Mouse (Mus musculus) left cerebral cortex, postnatal 10 days (tissue): Measurements from ENCODE around the gene Plcxd3. TPM values are rescaled to one million over a fixed set of nuclear protein-coding genes. Genes with fewer than 3 reads are reported as not detected.

Experiments used
- DNase-seq, 2 experiments: peaks; one replicate each; pipeline ENCODE4 v3.0.0; 2021 to 2022; ENCODE audit warnings: low spot score in 2 of 2, mixed read lengths in 1 of 2; ENCODE audit errors: extremely low spot score in 1 of 2
- intact Hi-C: fragments of 180-260 bp; cut with DNase I; formaldehyde crosslinking; loops from one replicate; pipeline ENCODE4 v1.15.1; 2025
- total RNA-seq, 2 experiments: library from RNA; stranded (reverse); gene quantifications; 2 replicates each; pipeline ENCODE4 v1.2.3; 2021

The Plcxd3 gene
- total RNA-seq, result 10 to 100 TPM; 46.4 to 47.0 TPM

DNA sequence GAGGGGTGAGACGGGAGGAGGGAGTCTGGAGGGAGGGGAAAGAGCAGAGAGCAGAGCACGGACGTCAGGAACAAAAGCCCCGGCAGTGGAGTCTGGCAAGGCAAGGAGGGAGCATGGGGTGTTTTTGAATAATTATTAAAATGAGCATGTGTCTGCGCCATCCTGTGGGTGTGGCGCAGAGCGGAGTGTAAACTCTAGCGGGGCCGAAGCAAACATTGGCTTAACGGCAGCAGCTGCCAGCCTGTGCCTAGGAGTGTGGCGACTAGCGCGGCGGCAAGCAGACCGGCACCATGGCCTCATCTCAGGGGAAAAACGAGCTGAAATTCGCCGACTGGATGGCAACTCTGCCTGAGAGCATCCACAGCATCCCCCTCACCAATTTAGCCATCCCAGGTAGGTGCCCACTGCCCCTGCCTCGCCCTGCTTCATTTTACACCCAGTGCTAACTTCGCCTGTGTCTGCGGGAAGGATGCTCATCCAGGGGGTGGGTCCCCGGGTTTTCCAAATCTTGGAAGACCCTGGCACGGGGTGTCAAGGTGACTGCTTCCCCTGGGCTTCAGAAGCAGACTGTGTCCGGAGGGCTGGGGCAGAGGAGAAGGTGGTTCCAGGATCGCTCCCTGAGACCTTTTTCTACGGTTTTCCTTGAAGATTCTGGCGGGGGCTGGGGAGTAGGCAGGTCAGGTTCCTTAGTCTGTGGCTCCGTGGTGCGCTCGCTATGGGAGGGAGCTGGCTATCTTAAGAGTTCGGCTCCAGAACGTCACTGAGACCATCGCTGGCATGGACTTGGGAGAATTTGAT, at the start of gene Plcxd3:
Gene Plcxd3 (plus strand): TSS at position 69 of the 798 bp plus-strand sequence.
- intact Hi-C loops, result no loop called here
- DNase-seq, result peak; percentile 16 to 25

- intact Hi-C loops, result no loop called here
- DNase-seq, result no peak
Measured at GRCm38 (mm10) chr15:4331867-4332266, 43.4 kb upstream of the Plcxd3 start.

- no peak for DNase-seq
- intact Hi-C loops, result no loop called here
Measured at GRCm38 (mm10) chr15:4341620-4342019, 33.7 kb upstream of the Plcxd3 start.

DNA sequence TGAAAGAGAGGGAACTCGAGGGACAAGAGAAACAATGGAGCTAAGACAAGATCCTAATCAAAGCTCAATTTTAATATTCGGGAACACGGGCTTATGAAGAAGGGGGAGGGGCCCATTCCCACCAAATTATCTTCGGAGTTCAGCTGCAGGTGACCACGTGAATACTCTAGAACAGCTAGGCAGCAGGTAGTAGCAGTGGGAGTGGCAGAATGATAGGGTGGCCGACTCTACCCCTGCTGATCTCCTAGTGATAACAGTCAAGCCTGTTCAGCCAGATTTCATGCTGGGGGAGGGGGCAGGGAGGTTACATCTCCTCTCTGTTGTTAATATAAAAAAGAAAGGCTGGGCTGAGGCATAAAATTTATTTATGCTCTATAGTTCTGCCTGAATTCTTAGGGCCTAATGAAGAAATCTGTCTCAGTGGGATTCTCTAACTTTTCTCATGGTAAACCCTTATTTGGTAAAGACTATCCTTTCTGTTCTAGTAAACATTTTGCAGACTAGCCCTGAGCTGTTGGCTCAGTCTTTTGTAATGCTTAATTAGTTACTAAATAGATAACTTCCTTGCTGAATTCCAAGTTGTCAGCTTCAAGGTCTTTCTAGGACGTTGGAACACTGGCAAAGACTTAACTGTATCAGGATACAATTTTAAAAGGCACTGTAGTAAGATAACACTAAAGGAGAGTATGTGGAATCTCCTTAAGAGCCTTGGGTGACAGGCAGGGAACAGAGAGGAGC, 26.3 kb upstream of the Plcxd3 start:
- DNase-seq, result no peak
- intact Hi-C loops, result no loop called here

- intact Hi-C loops, result no loop called here
- DNase-seq, result no peak
Measured at GRCm38 (mm10) chr15:4356397-4356796, 18.9 kb upstream of the Plcxd3 start.

DNA sequence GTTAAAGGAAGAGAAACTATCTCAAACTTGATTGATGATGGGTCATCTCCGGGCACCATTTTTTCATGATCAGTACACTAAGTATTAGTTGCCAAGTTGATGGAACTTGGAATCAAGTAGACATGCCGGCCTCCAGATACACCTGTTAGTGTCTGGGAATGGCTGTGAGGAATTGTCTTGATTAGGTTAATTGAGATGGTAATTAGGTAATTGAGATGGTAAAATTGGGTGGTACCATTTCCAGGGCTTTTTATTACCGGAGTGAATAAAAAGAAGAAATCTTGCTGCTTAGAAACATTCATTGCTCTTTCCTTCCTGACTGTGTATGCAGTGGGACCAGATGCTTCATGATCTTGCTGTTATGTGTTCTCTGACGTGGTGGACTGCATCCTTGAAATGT, 17.6 kb upstream of the Plcxd3 start:
- intact Hi-C loops, result no loop called here
- no peak for DNase-seq

DNA sequence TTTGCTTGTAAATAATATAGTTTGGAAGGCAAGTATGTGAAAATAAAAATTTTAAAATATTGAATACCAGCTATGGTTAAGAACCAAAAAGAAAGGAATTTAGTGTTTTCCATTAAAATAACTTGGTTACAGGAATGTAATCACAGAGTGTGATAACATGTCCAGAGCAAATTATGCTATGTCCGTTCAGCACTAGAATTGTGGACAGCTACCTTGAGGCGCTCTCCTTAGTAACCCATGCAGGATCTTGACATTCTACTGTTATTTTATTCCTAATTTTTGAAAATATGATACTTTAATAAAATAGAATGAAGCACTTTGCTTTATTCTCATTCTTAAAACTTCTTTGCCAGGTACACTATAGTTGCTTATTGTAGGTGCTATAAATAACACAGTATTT, 7.5 kb upstream of the Plcxd3 start:
- intact Hi-C loops, result no loop called here
- no peak for DNase-seq

DNA sequence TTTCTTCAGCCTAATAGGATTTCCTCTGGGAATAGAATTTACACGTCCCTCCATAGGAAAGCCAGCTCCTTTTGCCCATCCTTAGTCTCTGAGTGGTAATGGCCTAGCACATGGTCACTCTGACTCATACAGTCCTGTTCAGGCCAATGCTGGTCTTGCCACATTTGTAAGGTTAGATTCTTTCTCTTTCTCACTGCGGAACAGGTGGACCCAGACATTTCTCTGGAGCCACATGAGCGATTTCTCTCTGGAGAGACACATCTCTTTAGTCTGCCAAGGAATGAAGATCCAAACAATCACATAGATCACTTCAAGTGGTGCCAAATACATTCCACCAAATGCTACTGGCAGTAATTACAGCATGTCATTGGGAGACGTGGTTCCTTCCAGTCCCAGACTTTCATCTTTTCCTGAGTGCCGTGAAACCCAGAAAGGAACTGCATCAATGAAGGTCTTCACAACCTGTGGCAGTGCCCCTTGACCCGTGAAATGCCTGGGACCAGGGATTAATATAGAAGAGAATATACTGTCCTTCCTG, 769 bp upstream of the Plcxd3 start:
- no peak for DNase-seq
- intact Hi-C loops, result no loop called here

- intact Hi-C loops, result no loop called here
- no peak for DNase-seq
Measured at GRCm38 (mm10) chr15:4375031-4375422, 264 bp upstream of the Plcxd3 start.

DNA sequence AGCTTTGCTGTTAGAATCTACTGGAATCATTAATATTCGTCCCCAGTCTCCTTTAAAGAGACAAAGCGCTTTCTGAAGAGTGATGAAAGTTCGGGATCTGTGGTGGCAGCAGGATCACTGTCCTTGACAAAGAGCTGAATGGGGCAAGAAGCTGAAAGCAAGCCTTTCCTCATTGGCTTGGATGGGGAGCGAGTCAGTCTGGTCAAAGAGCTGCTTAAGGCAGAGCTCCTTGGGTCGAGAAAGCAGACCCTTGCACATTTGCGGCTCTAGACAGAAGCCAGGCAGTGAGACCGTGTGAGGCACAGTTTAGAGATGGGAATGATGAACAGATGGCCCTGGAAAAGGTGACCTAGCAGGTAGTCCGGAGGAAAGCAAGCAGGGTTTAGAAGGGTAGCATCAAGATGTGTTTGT, 935 bp downstream of the Plcxd3 start:
- DNase-seq, result no peak
- intact Hi-C loops, result no loop called here

DNA sequence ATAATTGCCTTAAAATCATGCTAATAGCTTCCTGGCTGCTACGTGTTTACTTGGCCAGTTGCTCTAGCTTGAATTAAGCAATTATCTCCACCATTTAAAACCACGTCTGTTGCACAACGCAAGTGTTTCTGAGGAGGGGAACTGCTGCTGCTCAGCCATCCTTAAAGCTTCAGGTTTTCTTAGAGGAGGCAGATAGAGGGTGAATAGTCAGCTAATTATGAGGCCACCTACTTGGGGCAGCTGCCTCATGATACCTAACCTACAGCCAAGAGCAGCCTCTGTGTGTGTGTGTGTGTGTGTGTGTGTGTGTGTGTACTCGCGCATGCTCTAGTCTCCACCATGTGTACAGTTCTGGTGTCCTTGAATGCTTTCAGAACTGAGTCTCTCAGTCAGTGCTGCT, 3.5 kb downstream of the Plcxd3 start:
- intact Hi-C loops, result no loop called here
- DNase-seq, result no peak

DNA sequence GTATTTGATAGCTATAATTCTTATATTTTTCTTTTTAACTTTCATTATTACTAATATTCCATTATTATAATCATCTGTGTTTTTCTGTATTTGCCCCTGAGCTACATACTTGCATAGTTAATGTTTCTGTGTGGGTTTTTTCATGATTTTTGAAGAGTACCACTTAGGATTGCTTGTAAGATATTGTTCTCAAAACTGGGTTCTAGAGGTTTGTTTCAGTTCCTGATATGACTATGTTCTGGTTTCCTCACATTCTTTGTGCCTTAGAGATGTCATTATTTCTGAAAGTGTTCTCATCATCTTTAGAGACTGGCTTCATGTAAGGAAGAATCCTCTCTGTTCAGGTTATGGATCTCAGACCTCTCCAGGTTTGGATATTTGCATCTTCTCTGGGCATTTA, 12.5 kb downstream of the Plcxd3 start:
- DNase-seq, result no peak
- intact Hi-C loops, result no loop called here

- intact Hi-C loops, result no loop called here
- no peak for DNase-seq
Measured at GRCm38 (mm10) chr15:4400096-4400495, 24.8 kb downstream of the Plcxd3 start.

GRCm38 (mm10) chr15:4411333-4411732, 36.0 kb downstream of the Plcxd3 start:
- intact Hi-C loops, result no loop called here
- DNase-seq, result no peak

- no peak for DNase-seq
- intact Hi-C loops, result no loop called here
Measured at GRCm38 (mm10) chr15:4440081-4440480, 64.8 kb downstream of the Plcxd3 start.

DNA sequence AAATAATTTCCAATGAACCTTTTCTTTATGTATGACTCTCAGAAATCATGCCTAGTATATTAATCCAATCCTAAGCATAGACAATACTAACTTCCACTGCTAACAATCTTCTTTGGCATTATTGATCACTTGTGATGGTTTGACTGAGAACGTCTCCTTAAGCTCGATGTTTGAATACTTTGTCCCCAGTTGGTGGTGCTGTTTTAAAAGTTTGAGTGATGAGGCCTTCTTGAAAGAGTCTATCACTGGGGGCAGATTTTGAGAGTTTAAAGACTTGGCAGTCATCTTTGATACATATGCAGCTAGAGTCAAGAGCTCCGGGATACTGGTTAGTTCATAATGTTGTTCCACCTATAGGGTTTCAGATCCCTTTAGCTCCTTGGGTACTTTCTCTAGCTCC, 120.9 kb downstream of the Plcxd3 start:
- no peak for DNase-seq
- intact Hi-C loops, result no loop called here

- no peak for DNase-seq
- intact Hi-C loops, result no loop called here
Measured at GRCm38 (mm10) chr15:4496984-4497383, 121.7 kb downstream of the Plcxd3 start.

GRCm38 (mm10) chr15:4498036-4498435, 122.7 kb downstream of the Plcxd3 start:
- intact Hi-C loops, result no loop called here
- peak in 1 of 2 experiments; percentile 17 for DNase-seq

DNA sequence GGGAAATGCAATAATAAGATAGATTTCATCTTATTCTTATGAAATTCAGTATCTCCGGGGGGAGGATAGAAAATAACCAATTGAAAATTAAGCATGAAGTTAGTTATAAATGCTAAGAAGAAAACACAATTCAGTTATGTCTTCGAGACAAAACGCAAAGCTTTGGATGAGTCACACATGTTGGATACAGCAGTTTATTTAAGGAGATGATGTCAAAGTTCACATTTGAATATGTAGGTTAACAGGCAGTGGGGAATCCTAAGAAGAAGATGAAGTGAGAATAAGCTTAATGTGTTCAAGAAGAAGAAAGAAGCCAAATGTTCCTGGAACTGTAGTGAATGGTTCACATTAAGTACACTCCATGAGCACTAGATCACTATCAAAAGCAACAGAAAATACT, 128.1 kb downstream of the Plcxd3 start:
- no peak for DNase-seq
- intact Hi-C loops, result no loop called here

DNA sequence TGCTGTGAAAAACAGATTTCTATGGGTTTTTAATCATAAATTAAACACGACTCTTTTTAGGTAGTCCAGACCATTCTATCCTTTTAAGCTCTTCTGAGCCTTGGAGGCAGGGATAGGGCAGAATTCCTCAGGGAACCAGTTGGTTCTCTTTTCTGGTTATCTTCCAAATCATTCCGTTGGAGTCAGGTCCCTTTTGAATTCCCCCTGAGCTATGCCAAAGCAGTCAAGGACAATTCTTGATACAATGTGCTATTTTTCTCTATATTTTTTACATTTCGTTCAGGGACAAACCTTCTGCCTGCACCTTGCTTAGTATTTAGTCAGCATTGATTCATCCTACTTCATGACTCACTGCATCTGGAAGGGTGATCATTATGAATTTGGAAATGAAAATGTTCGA, 128.5 kb downstream of the Plcxd3 start:
- intact Hi-C loops, result no loop called here
- DNase-seq, result no peak
